Mouse (Mus musculus) T-cell, adult 2 months (primary cell): ENCODE measurements at regions not wholly inside any gene's neighbourhood (a gene's known extent, or its start where the extent isn't known, plus 50 kb on each side); places are given as distances from the start of the nearest gene placed in this dataset.

Experiments used
- DNase-seq: peaks from one replicate; pipeline ENCODE4 v3.0.0; 2022; ENCODE audit warnings: low spot score

- DNase-seq: no peak
Observed at GRCm38 (mm10) chr10:67731577-67731976, 180.9 kb downstream of the Zfp365 start.

- no peak for DNase-seq
Observed at GRCm38 (mm10) chr10:67729271-67729670, 180.5 kb upstream of the Ado start.

GRCm38 (mm10) chr10:67727580-67727979 is 178.8 kb upstream of the Ado start:
- no peak for DNase-seq

- DNase-seq: no peak
Observed at GRCm38 (mm10) chr10:67726796-67727195, 178.0 kb upstream of the Ado start.

GRCm38 (mm10) chr10:67726351-67726750 is 177.6 kb upstream of the Ado start:
- no peak for DNase-seq

GRCm38 (mm10) chr10:67721787-67722186 is 173.0 kb upstream of the Ado start:
- peak; percentile 30 for DNase-seq

- no peak for DNase-seq
Observed at GRCm38 (mm10) chr10:67717506-67717905, 168.8 kb upstream of the Ado start.

- DNase-seq: no peak
Observed at GRCm38 (mm10) chr10:67715046-67715445, 166.3 kb upstream of the Ado start.

GRCm38 (mm10) chr10:67713098-67713497 is 164.3 kb upstream of the Ado start:
- no peak for DNase-seq

GRCm38 (mm10) chr10:67712665-67713064 is 163.9 kb upstream of the Ado start:
- DNase-seq: no peak

- no peak for DNase-seq
Observed at GRCm38 (mm10) chr10:67711961-67712360, 163.2 kb upstream of the Ado start.

GRCm38 (mm10) chr10:67706436-67706835 is 157.7 kb upstream of the Ado start:
- DNase-seq: no peak

- DNase-seq: no peak
Observed at GRCm38 (mm10) chr10:67702783-67703455, 154.2 kb upstream of the Ado start.

- peak; percentile 44 for DNase-seq
Observed at GRCm38 (mm10) chr10:67697401-67698195, 148.8 kb upstream of the Ado start.

GRCm38 (mm10) chr10:67695891-67696853 is 147.4 kb upstream of the Ado start:
- no peak for DNase-seq

GRCm38 (mm10) chr10:67694751-67695150 is 146.0 kb upstream of the Ado start:
- DNase-seq: no peak

- DNase-seq: no peak
Observed at GRCm38 (mm10) chr10:67693586-67693985, 144.8 kb upstream of the Ado start.

- DNase-seq: no peak
Observed at GRCm38 (mm10) chr10:67689944-67690670, 141.4 kb upstream of the Ado start.

GRCm38 (mm10) chr10:67679382-67679781 is 130.6 kb upstream of the Ado start:
- no peak for DNase-seq

- no peak for DNase-seq
Observed at GRCm38 (mm10) chr10:67673450-67673849, 124.7 kb upstream of the Ado start.

GRCm38 (mm10) chr10:67672281-67672680 is 123.5 kb upstream of the Ado start:
- no peak for DNase-seq

- DNase-seq: no peak
Observed at GRCm38 (mm10) chr10:67669066-67669465, 120.3 kb upstream of the Ado start.
